Comparison of ENCODE assay signal across 29 mouse cellular contexts in the genomic region with DNA sequence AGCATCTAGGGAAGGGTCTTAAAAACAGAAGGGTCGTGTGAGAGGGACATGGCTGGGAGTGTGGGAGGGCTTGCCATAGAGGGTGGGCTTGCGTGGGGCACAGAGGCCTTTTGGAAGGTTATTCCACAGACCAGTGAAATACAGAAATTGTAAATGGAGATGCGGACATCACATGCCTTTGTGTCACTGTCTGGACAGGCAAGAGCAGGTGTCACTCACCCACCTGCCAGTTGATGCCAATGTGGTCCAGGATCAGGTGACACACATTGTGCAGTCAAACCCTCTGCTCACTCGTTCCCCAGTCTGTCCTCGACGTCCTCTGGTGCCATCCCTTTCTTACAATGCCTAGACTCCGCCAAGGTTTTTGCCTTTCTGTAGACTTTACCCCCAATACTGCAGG. TPM values are rescaled to one million over a fixed set of nuclear protein-coding genes. Genes with fewer than 3 reads are reported as not detected.
DNase-seq lines count a peak whose midpoint lies in the region; ATAC-seq and TF ChIP-seq lines count a peak whose summit lies in the region.
"Had no signal": no experiment of that assay in that cellular context is flagged by ENCODE, and none has a peak within 500 bp of the region (broad histone marks: within the 10 kb centered on the region; RNA-seq: fewer than 3 reads in every experiment).

No protein-coding gene starts in this region.

- no peak for TF ChIP-seq POLR2A in heart, adult 2 months (IDR thresholded peaks at IDR 0.05; ENCODE audit: insufficient read depth, low read depth, low read length)
- TF ChIP-seq POLR2A in myocyte (IDR thresholded peaks at IDR 0.05; ENCODE audit: insufficient read length, low read depth) = no peak

- no peaks in the 10 kb centered on the region; the same call in 1 of the 2 replicates for H3K27me3 ChIP-seq in heart, adult 2 months (ENCODE audit: control insufficient read depth, insufficient read depth, low read length)
- H3K27me3 ChIP-seq in liver, embryonic 13.5 days = no peaks in the 10 kb centered on the region
- no peaks in the 10 kb centered on the region for H3K27me3 ChIP-seq in liver, embryonic 11.5 days (replicated peaks; ENCODE audit: control insufficient read depth, insufficient read depth, low read length)
- H3K27me3 ChIP-seq in C2C12 (ENCODE audit: control insufficient read depth, insufficient read depth, insufficient read length) (peaks cover 13% of the 10 kb centered on the region), myocyte (ENCODE audit: control insufficient read depth, insufficient read depth, insufficient read length) (peaks cover 24% of the 10 kb centered on the region)
- H3K27me3 ChIP-seq: embryonic facial prominence, embryonic 13.5 days; embryonic facial prominence, embryonic 15.5 days; Patski had no signal

- H3K9me3 ChIP-seq in liver, embryonic 13.5 days (replicated peaks) = no peaks in the 10 kb centered on the region
- no peaks in the 10 kb centered on the region for H3K9me3 ChIP-seq in liver, embryonic 11.5 days (ENCODE audit: control insufficient read depth, low read length)
- H3K9me3 ChIP-seq: embryonic facial prominence, embryonic 13.5 days; embryonic facial prominence, embryonic 15.5 days; forebrain, embryonic 10.5 days had no signal

- no peaks in the 10 kb centered on the region for H3K79me2 ChIP-seq in heart, adult 2 months (replicated peaks; ENCODE audit: control insufficient read depth, insufficient read depth, low read length)
- H3K79me2 ChIP-seq in C2C12 (ENCODE audit: control insufficient read depth, insufficient read depth) = no peaks in the 10 kb centered on the region
- H3K79me2 ChIP-seq in myocyte (ENCODE audit: control insufficient read depth, insufficient read depth) = no peaks in the 10 kb centered on the region

- no peak for TF ChIP-seq EP300 in heart, adult 2 months (IDR thresholded peaks at IDR 0.05; ENCODE audit: insufficient read depth, low read depth, low read length)

- intact Hi-C loops in heart, adult 2 months (cut with DNase I) = no loop called here

- peak; percentile 79 for DNase-seq in heart, adult 11 months
- no peak for DNase-seq in heart, adult 2 months
- DNase-seq in liver, embryonic 13.5 days = no peak
- no peak for DNase-seq in liver, embryonic 11.5 days (ENCODE audit: low spot score)
- no peak for DNase-seq in neural tube, embryonic 10.5 days (ENCODE audit: extremely low spot score, low spot score)
- DNase-seq: adrenal gland, adult 8-10 months; adrenal gland, postnatal 14 days; adrenal gland, postnatal 36 days; cerebellum, adult 11 months; cerebellum, adult 18-20 months; cerebellum, adult 8-10 months; cerebellum, adult 9-11 months; cerebellum, postnatal 14 days; cerebellum, postnatal 36 days; embryo, embryonic 11 days had no signal

- no peaks in the 10 kb centered on the region for H3K79me3 ChIP-seq in C2C12 (ENCODE audit: low read depth)

- no peak overlapping the region for H3K4me2 ChIP-seq in liver, embryonic 13.5 days
- H3K4me2 ChIP-seq in liver, embryonic 11.5 days = no peak overlapping the region
- H3K4me2 ChIP-seq in myocyte (ENCODE audit: low read depth) = no peak overlapping the region
- H3K4me2 ChIP-seq: embryonic facial prominence, embryonic 13.5 days; embryonic facial prominence, embryonic 15.5 days had no signal

- H3K4me3 ChIP-seq in heart, adult 2 months = no peak overlapping the region
- H3K4me3 ChIP-seq in liver, embryonic 13.5 days (replicated peaks) = no peak overlapping the region
- no peak overlapping the region for H3K4me3 ChIP-seq in liver, embryonic 11.5 days (ENCODE audit: low read depth, low read length)
- H3K4me3 ChIP-seq in C2C12 (ENCODE audit: insufficient read depth, poor library complexity, severe bottlenecking) (no peak overlapping the region), myocyte (no peak overlapping the region)
- H3K4me3 ChIP-seq: embryonic facial prominence, embryonic 13.5 days; embryonic facial prominence, embryonic 15.5 days; erythroblast, embryonic 14.5 days; forebrain, embryonic 10.5 days had no signal

- 79% methylated on average over 7 of the region's 7 CpGs for WGBS in heart, adult 2 months
- 73% methylated on average over 7 of the region's 7 CpGs for WGBS in liver, embryonic 13.5 days (ENCODE audit: insufficient replicate concordance)
- WGBS in liver, embryonic 11.5 days = 74% methylated on average over 7 of the region's 7 CpGs

- H3K9ac ChIP-seq in heart, adult 2 months (ENCODE audit: low read depth, low read length) = no peak overlapping the region
- no peak overlapping the region for H3K9ac ChIP-seq in liver, embryonic 13.5 days
- H3K9ac ChIP-seq in liver, embryonic 11.5 days (ENCODE audit: low read depth, low read length) = no peak overlapping the region
- H3K9ac ChIP-seq: embryonic facial prominence, embryonic 13.5 days; embryonic facial prominence, embryonic 15.5 days had no signal

- no peaks in the 10 kb centered on the region for H3K36me3 ChIP-seq in heart, adult 2 months (ENCODE audit: control insufficient read depth, insufficient read depth, low read length)
- H3K36me3 ChIP-seq in liver, embryonic 13.5 days = no peaks in the 10 kb centered on the region
- no peaks in the 10 kb centered on the region for H3K36me3 ChIP-seq in liver, embryonic 11.5 days (ENCODE audit: control insufficient read depth, insufficient read depth, low read length)
- H3K36me3 ChIP-seq in C2C12 (ENCODE audit: control insufficient read depth, insufficient read depth) = no peaks in the 10 kb centered on the region
- H3K36me3 ChIP-seq in myocyte (ENCODE audit: control insufficient read depth, insufficient read depth) = no peaks in the 10 kb centered on the region
- H3K36me3 ChIP-seq: embryonic facial prominence, embryonic 13.5 days; embryonic facial prominence, embryonic 15.5 days; forebrain, embryonic 10.5 days; G1E had no signal

- ATAC-seq in liver, embryonic 13.5 days (ENCODE audit: low read depth) = no peak
- ATAC-seq in liver, embryonic 11.5 days (replicated peaks; ENCODE audit: low FRiP score) = no peak
- ATAC-seq: activated CD4-positive, CD25-positive, alpha-beta regulatory T cell, adult 4 months; CD4-positive, CD25-positive, alpha-beta regulatory T cell, adult 4 months; forebrain, embryonic 14.5 days; forebrain, embryonic 16.5 days; Patski had no signal

- H3ac ChIP-seq in C2C12 (ENCODE audit: control insufficient read depth, insufficient read length, low read depth) (no peak overlapping the region), myocyte (ENCODE audit: control insufficient read depth, insufficient read length) (no peak overlapping the region)

- H3K4me1 ChIP-seq in heart, adult 2 months (ENCODE audit: control insufficient read depth, insufficient read depth, low read length) = no peaks in the 10 kb centered on the region
- peaks cover 49% of the 10 kb centered on the region for H3K4me1 ChIP-seq in liver, embryonic 13.5 days (replicated peaks)
- H3K4me1 ChIP-seq in liver, embryonic 11.5 days (replicated peaks; ENCODE audit: control insufficient read depth, insufficient read depth, low read length) = no peaks in the 10 kb centered on the region
- H3K4me1 ChIP-seq: embryonic facial prominence, embryonic 13.5 days; embryonic facial prominence, embryonic 15.5 days; forebrain, embryonic 10.5 days had no signal

- no peak for TF ChIP-seq CTCF in heart, adult 2 months (IDR thresholded peaks at IDR 0.05)
- TF ChIP-seq CTCF in C2C12 (IDR thresholded peaks at IDR 0.05; ENCODE audit: control insufficient read depth, insufficient read depth, insufficient read length) = no peak

- no peak overlapping the region for H3K27ac ChIP-seq in heart, adult 2 months
- peak overlapping the region; percentile 86; the same call in 1 of the 2 replicates for H3K27ac ChIP-seq in liver, embryonic 13.5 days
- H3K27ac ChIP-seq in liver, embryonic 11.5 days (ENCODE audit: low read depth, low read length) = no peak overlapping the region
- H3K27ac ChIP-seq: embryonic facial prominence, embryonic 13.5 days; embryonic facial prominence, embryonic 15.5 days; forebrain, embryonic 10.5 days had no signal

TF ChIP-seq in C2C12, 6 proteins besides CTCF, POLR2A, EP300 and RAD21:
- TF ChIP-seq CEBPB (IDR thresholded peaks at IDR 0.05; ENCODE audit: low read depth) (no peak), MYOG (IDR thresholded peaks at IDR 0.05; ENCODE audit: control insufficient read depth, extremely low read depth, insufficient read length) (no peak), FOSL1 (IDR thresholded peaks at IDR 0.05; ENCODE audit: insufficient read depth, low read length, poor library complexity, severe bottlenecking) (no peak), MYOD1 (IDR thresholded peaks at IDR 0.05; ENCODE audit: control insufficient read depth, insufficient read length, low read depth) (peak; percentile 51), MAX (IDR thresholded peaks at IDR 0.05) (no peak), USF1 (IDR thresholded peaks at IDR 0.05; ENCODE audit: low read depth) (no peak)
TF ChIP-seq in C2C12: peak in this region for 1.

TF ChIP-seq in myocyte, 11 proteins besides CTCF, POLR2A, EP300 and RAD21:
- no peak for TF ChIP-seq SRF (IDR thresholded peaks at IDR 0.05; ENCODE audit: control insufficient read depth, insufficient read length, low read depth)
- TF ChIP-seq POLR2AphosphoS2 (IDR thresholded peaks at IDR 0.05; ENCODE audit: insufficient read length, low read depth) = no peak
- TF ChIP-seq TCF3 (IDR thresholded peaks at IDR 0.05; ENCODE audit: insufficient read length, low read depth) = no peak
- peak in 2 of 3 experiments; percentile 48 to 87 for TF ChIP-seq MYOD1 (IDR thresholded peaks at IDR 0.05; ENCODE audit: control insufficient read depth in 1 of 3, insufficient read length in 2 of 3, low read depth in 2 of 3)

RNA-seq across cellular contexts. Expression of a gene that starts 37.6 kb away (rescaled TPM):
- not detected for total RNA-seq in heart, adult 2 months (2021)
- not detected in 2 replicates for polyA plus RNA-seq in heart, adult 2 months (2012; rRNA removed)
- polyA plus RNA-seq in liver, embryonic 13.5 days (2015; fragmentation: Nextera tagmentation; extraction: Ambion mirVana) = 10.6 and 13.1 TPM in 2 replicates
- 4.1 and 5.6 TPM in 2 replicates for polyA plus RNA-seq in liver, embryonic 11.5 days (2014; fragmentation: Nextera tagmentation; extraction: Ambion mirVana)
- polyA plus RNA-seq in C2C12 (2012; fragmentation: generic; extraction: Trizol) (not detected), myocyte (2012; fragmentation: generic; extraction: Trizol) (not detected)
- total RNA-seq: adrenal gland, adult 18-20 months; adrenal gland, adult 8-10 months; adrenal gland, postnatal 36 days; CH12.LX; G1E had no signal
- polyA plus RNA-seq: activated CD4-positive, CD25-positive, alpha-beta regulatory T cell, adult 4 months; CD4-positive, CD25-positive, alpha-beta regulatory T cell, adult 4 months; embryonic facial prominence, embryonic 13.5 days; erythroblast, embryonic 14.5 days; forebrain, embryonic 10.5 days; forebrain, embryonic 14.5 days; forebrain, embryonic 16.5 days; G1E; Patski had no signal
